Mouse (Mus musculus): ENCODE measurements around the gene Stoml2. TPM values are rescaled to one million over a fixed set of nuclear protein-coding genes. Genes with fewer than 3 reads are reported as not detected.

Gene Stoml2
- total and polyA plus RNA-seq, 3 experiments = 145 to 191 (median 157) TPM

DNA sequence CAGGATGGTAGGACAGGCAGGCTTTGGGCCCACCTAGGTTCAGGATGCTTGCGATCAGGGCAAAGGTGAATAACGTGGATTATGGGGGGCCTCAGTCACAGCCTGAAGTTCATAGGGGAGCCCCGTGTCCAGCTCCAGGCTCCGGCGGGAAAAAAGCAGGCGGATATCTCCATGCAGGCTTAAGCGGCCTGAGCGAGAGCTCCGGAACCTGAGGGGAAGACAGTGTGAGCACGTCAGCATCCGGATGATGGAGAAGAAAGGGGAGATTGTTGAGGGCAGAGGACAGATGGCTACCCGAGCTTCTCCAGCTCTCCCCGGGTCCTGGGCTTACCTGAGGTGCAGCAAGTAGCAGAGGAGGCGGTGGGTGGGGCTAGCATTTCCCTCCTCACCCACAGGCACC is 2.0 kb upstream of the Stoml2 start:
- ATAC-seq (ENCODE audit: extremely low read depth, insufficient number of reproducible peaks, low FRiP score, poor library complexity, severe bottlenecking) = no peak
- peaks cover 68% of the 10 kb centered on the region for H3K4me1 ChIP-seq (ENCODE audit: insufficient read depth, low read depth, low read length)

DNA sequence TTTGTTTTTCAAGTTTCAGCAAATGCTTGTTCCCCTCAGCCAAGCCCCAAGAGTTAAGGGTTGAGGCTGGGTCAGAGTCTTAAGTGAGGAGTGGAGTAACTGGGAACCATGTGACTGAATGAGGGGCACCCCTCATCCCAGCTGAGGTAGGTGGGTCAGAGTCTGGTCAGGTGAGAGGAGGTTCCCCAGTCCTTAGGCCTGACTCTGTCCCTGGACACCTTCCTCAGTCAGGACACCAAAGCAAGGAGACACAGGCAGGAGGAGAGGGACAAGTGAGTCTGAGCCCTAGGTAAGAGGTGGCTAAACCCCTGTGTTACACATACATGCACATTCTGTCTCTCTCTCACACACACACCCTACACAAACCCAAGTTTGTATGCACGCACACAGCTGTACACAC is 991 bp upstream of the Stoml2 start:
- H3K4me3 ChIP-seq (ENCODE audit: low read depth, low read length) = no peak overlapping the region
- TF ChIP-seq POLR2AphosphoS5 (IDR thresholded peaks at IDR 0.05; ENCODE audit: insufficient replicate concordance, low read depth, low read length) (no peak), CTCF (IDR thresholded peaks at IDR 0.05; ENCODE audit: low read depth, low read length) (no peak), GATA1 (IDR thresholded peaks at IDR 0.05; ENCODE audit: borderline replicate concordance, low read length) (no peak), GATA2 (IDR thresholded peaks at IDR 0.05; ENCODE audit: borderline replicate concordance, low read depth, low read length) (no peak), TAL1 (conservative IDR thresholded peaks at IDR 0.05; ENCODE audit: low read depth, low read length) (no peak)
- no peaks in the 10 kb centered on the region for H3K9me3 ChIP-seq (replicated peaks)
- H3K4me1 ChIP-seq (ENCODE audit: insufficient read depth, low read depth, low read length) = peaks cover 61% of the 10 kb centered on the region
- no peak for DNase-seq (ENCODE audit: low spot score)
- H3K36me3 ChIP-seq (replicated peaks) = peaks cover 62% of the 10 kb centered on the region
- no peak for ATAC-seq (ENCODE audit: extremely low read depth, insufficient number of reproducible peaks, low FRiP score, poor library complexity, severe bottlenecking)
- H3K27me3 ChIP-seq (ENCODE audit: insufficient read depth, low read length) = peaks cover 3% of the 10 kb centered on the region; the same call in 1 of the 2 replicates

More for the DNA sequence above, 2.0 kb upstream of the Stoml2 start:
- Histone ChIP-seq H3K27me3 (ENCODE audit: insufficient read depth, low read length) (peaks cover 3% of the 10 kb centered on the region; the same call in 1 of the 2 replicates), H3K9me3 (replicated peaks) (no peaks in the 10 kb centered on the region), H3K36me3 (replicated peaks) (peaks cover 52% of the 10 kb centered on the region), H3K4me3 (ENCODE audit: low read depth, low read length) (no peak overlapping the region)
- TF ChIP-seq POLR2AphosphoS5 (IDR thresholded peaks at IDR 0.05; ENCODE audit: insufficient replicate concordance, low read depth, low read length) = no peak
- no peak for TF ChIP-seq CTCF (IDR thresholded peaks at IDR 0.05; ENCODE audit: low read depth, low read length)
- TF ChIP-seq GATA2 (IDR thresholded peaks at IDR 0.05; ENCODE audit: borderline replicate concordance, low read depth, low read length) = no peak
- TF ChIP-seq GATA1 (IDR thresholded peaks at IDR 0.05; ENCODE audit: borderline replicate concordance, low read length) = no peak
- TF ChIP-seq TAL1 (conservative IDR thresholded peaks at IDR 0.05; ENCODE audit: low read depth, low read length) = no peak
- DNase-seq (ENCODE audit: low spot score) = no peak

DNA sequence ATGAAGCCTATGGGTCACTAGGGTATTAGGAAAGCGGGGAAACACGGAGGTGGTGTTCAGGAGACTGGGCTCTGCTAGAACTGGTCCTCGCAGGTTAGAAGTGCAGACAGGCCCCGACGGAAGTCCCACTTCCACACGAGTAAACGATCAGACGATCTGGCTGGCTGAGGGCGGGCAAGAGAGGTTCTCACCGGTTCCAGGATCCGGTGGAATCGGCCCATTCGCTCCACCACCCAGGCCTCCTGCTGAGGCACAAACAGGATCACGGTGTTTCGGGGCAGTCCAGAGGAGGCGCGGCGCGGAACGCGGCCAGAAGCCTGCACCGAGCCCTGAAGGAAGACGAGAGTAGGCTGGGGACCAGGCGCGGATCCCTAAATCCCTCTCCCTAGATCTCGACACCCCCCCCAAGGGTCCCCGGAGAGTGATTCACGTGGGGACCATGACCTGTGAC is 705 bp downstream of the Stoml2 start:
- DNase-seq (ENCODE audit: low spot score) (no peak), ATAC-seq (ENCODE audit: extremely low read depth, insufficient number of reproducible peaks, low FRiP score, poor library complexity, severe bottlenecking) (no peak)
- TF ChIP-seq TAL1 (conservative IDR thresholded peaks at IDR 0.05; ENCODE audit: low read depth, low read length) (no peak), POLR2AphosphoS5 (IDR thresholded peaks at IDR 0.05; ENCODE audit: insufficient replicate concordance, low read depth, low read length) (no peak), CTCF (IDR thresholded peaks at IDR 0.05; ENCODE audit: low read depth, low read length) (no peak), GATA2 (IDR thresholded peaks at IDR 0.05; ENCODE audit: borderline replicate concordance, low read depth, low read length) (no peak), GATA1 (IDR thresholded peaks at IDR 0.05; ENCODE audit: borderline replicate concordance, low read length) (no peak)
- Histone ChIP-seq H3K9me3 (replicated peaks) (no peaks in the 10 kb centered on the region), H3K27me3 (ENCODE audit: insufficient read depth, low read length) (peaks cover 3% of the 10 kb centered on the region; the same call in 1 of the 2 replicates), H3K4me1 (ENCODE audit: insufficient read depth, low read depth, low read length) (peaks cover 47% of the 10 kb centered on the region), H3K4me3 (ENCODE audit: low read depth, low read length) (peak overlapping the region; percentile 76), H3K36me3 (replicated peaks) (peaks cover 69% of the 10 kb centered on the region)

DNA sequence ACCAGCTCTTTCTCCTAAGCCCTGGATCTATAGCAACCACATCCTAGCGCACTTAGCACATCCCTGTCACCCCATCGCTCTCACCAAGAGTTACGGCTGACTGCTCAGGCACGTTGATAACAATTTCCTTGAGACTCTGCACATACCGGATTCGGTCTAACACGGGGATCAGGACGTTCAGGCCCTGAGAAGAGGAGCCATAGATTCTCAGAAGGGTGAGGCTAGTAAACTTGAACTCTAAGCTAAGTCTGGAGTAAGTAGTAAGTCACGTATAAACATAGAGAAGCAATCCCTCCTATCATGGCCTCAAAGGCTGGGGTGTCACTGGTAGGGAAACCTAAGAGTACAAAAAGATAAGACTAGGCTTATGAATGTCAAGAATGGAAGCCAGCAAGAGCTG is 1.2 kb downstream of the Stoml2 start:
- no peak for ATAC-seq (ENCODE audit: extremely low read depth, insufficient number of reproducible peaks, low FRiP score, poor library complexity, severe bottlenecking)
- H3K36me3 ChIP-seq (replicated peaks) = peaks cover 68% of the 10 kb centered on the region
- DNase-seq (ENCODE audit: low spot score) = no peak

DNA sequence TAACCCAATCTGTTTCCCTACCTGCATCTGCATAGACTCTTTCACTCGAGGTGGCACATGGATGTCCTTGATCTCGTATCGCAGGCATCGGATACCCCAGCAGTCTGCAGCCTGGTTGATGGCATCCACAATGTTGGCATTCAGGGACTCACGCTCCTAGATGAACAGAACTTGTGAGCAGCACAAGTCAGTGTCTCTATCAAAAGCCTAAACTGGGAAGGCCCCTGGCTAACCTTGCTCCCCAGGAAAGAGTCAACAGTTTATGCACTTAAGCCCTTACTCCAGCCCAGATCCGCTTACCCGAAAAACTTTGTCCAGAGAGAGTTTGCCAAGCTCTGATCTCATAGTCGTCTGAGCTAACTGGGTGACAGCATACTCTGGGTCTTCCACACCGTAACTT is 1.8 kb downstream of the Stoml2 start:
- TF ChIP-seq GATA1 (IDR thresholded peaks at IDR 0.05; ENCODE audit: borderline replicate concordance, low read length) (no peak), CTCF (IDR thresholded peaks at IDR 0.05; ENCODE audit: low read depth, low read length) (no peak), POLR2AphosphoS5 (IDR thresholded peaks at IDR 0.05; ENCODE audit: insufficient replicate concordance, low read depth, low read length) (no peak), GATA2 (IDR thresholded peaks at IDR 0.05; ENCODE audit: borderline replicate concordance, low read depth, low read length) (no peak), TAL1 (conservative IDR thresholded peaks at IDR 0.05; ENCODE audit: low read depth, low read length) (no peak)
- ATAC-seq (ENCODE audit: extremely low read depth, insufficient number of reproducible peaks, low FRiP score, poor library complexity, severe bottlenecking) = no peak
- H3K27me3 ChIP-seq (ENCODE audit: insufficient read depth, low read length) = peaks cover 3% of the 10 kb centered on the region; the same call in 1 of the 2 replicates
- DNase-seq (ENCODE audit: low spot score) = no peak
- peak overlapping the region; percentile 28; the same call in 1 of the 2 replicates for H3K4me3 ChIP-seq (ENCODE audit: low read depth, low read length)
- peaks cover 70% of the 10 kb centered on the region for H3K36me3 ChIP-seq (replicated peaks)
- no peaks in the 10 kb centered on the region for H3K9me3 ChIP-seq (replicated peaks)
- H3K4me1 ChIP-seq (ENCODE audit: insufficient read depth, low read depth, low read length) = peaks cover 50% of the 10 kb centered on the region

More for the DNA sequence above, 1.2 kb downstream of the Stoml2 start:
- H3K4me1 ChIP-seq (ENCODE audit: insufficient read depth, low read depth, low read length) = peaks cover 47% of the 10 kb centered on the region
- H3K27me3 ChIP-seq (ENCODE audit: insufficient read depth, low read length) = peaks cover 3% of the 10 kb centered on the region; the same call in 1 of the 2 replicates
- H3K9me3 ChIP-seq (replicated peaks) = no peaks in the 10 kb centered on the region
- no peak for TF ChIP-seq GATA2 (IDR thresholded peaks at IDR 0.05; ENCODE audit: borderline replicate concordance, low read depth, low read length)
- no peak for TF ChIP-seq CTCF (IDR thresholded peaks at IDR 0.05; ENCODE audit: low read depth, low read length)
- no peak for TF ChIP-seq POLR2AphosphoS5 (IDR thresholded peaks at IDR 0.05; ENCODE audit: insufficient replicate concordance, low read depth, low read length)
- TF ChIP-seq TAL1 (conservative IDR thresholded peaks at IDR 0.05; ENCODE audit: low read depth, low read length) = no peak
- TF ChIP-seq GATA1 (IDR thresholded peaks at IDR 0.05; ENCODE audit: borderline replicate concordance, low read length) = no peak
- H3K4me3 ChIP-seq (ENCODE audit: low read depth, low read length) = peak overlapping the region; percentile 76

DNA sequence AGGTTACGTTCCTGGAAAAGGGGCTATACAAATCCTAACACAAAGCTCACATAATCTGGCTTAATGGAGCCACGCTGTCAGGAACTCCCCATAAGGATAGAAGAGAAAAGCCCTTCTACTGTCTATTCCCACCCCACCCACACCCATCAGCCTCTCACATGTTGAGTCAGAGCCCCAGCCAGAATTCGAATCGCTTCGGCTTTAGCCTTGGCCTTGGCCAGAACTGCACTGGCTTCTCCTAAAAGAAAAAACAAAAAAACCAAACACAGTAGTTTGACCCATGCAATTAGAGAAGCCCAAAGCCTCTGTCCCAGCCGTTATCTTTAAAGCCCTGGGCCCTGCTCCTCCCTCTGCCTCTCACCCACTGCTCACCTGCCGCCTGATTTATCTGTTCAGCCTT is 2.4 kb downstream of the Stoml2 start:
- Histone ChIP-seq H3K9me3 (replicated peaks) (no peaks in the 10 kb centered on the region), H3K27me3 (ENCODE audit: insufficient read depth, low read length) (peaks cover 3% of the 10 kb centered on the region; the same call in 1 of the 2 replicates), H3K4me1 (ENCODE audit: insufficient read depth, low read depth, low read length) (peaks cover 52% of the 10 kb centered on the region), H3K4me3 (ENCODE audit: low read depth, low read length) (no peak overlapping the region), H3K36me3 (replicated peaks) (peaks cover 70% of the 10 kb centered on the region)
- TF ChIP-seq GATA1 (IDR thresholded peaks at IDR 0.05; ENCODE audit: borderline replicate concordance, low read length) = no peak
- TF ChIP-seq TAL1 (conservative IDR thresholded peaks at IDR 0.05; ENCODE audit: low read depth, low read length) = no peak
- TF ChIP-seq GATA2 (IDR thresholded peaks at IDR 0.05; ENCODE audit: borderline replicate concordance, low read depth, low read length) = no peak
- TF ChIP-seq CTCF (IDR thresholded peaks at IDR 0.05; ENCODE audit: low read depth, low read length) = no peak
- no peak for TF ChIP-seq POLR2AphosphoS5 (IDR thresholded peaks at IDR 0.05; ENCODE audit: insufficient replicate concordance, low read depth, low read length)
- DNase-seq (ENCODE audit: low spot score) = no peak
- no peak for ATAC-seq (ENCODE audit: extremely low read depth, insufficient number of reproducible peaks, low FRiP score, poor library complexity, severe bottlenecking)
